Mouse (Mus musculus) embryonic facial prominence, embryonic 13.5 days (tissue): ENCODE data around the gene Tfrc. TPM values are rescaled to one million over a fixed set of nuclear protein-coding genes. Genes with fewer than 3 reads are reported as not detected.

Experiments
- ATAC-seq: fragments of 200-750 bp; cut with Nextera tagmentation; 2 replicates; pipeline ENCODE4 v1.8.0; 2017; ENCODE audit warnings: low read depth; ENCODE audit not compliant: insufficient number of reproducible peaks, insufficient read depth, low FRiP score, low TSS enrichment
- H3K27ac ChIP-seq: fragments of 300-500 bp; sonication (generic); 2 replicates; pipeline ENCODE4 v1.5.1; 2015; ENCODE audit warnings: moderate library complexity, mild to moderate bottlenecking, inconsistent platforms
- H3K27me3 ChIP-seq: fragments of 300-500 bp; sonication (generic); 2 replicates; pipeline ENCODE4 v1.6.1; 2015; ENCODE audit warnings: mild to moderate bottlenecking, inconsistent platforms
- H3K36me3 ChIP-seq: fragments of 300-500 bp; sonication (generic); 2 replicates; pipeline ENCODE4 v1.6.1; 2015; ENCODE audit warnings: mild to moderate bottlenecking, inconsistent platforms
- H3K4me1 ChIP-seq: fragments of 300-500 bp; sonication (generic); 2 replicates; pipeline ENCODE4 v1.6.1; 2015; ENCODE audit warnings: inconsistent platforms
- H3K4me2 ChIP-seq: fragments of 300-500 bp; sonication (generic); 2 replicates; pipeline ENCODE4 v1.6.1; 2015; ENCODE audit warnings: moderate library complexity, mild to moderate bottlenecking, inconsistent platforms
- H3K4me3 ChIP-seq: fragments of 300-500 bp; sonication (generic); 2 replicates; pipeline ENCODE4 v1.5.1; 2015; ENCODE audit warnings: mild to moderate bottlenecking, inconsistent platforms
- H3K9ac ChIP-seq: fragments of 300-500 bp; sonication (generic); 2 replicates; pipeline ENCODE4 v1.6.1; 2015; ENCODE audit warnings: mild to moderate bottlenecking, inconsistent platforms
- H3K9me3 ChIP-seq: fragments of 300-500 bp; sonication (generic); 2 replicates; pipeline ENCODE4 v1.6.1; 2016; ENCODE audit warnings: inconsistent platforms
- WGBS: fragments of 180-500 bp; shearing (Covaris S2); methylation state at CpG from one replicate; pipeline ENCODE4 v1.1.7; 2015; ENCODE audit warnings: mixed read lengths; 5-methylcytosine and 5-hydroxymethylcytosine counted together
- polyA plus RNA-seq: library from polyadenylated mRNA; unstranded; fragments of >200 nt; fragmentation: Nextera tagmentation; extraction: Ambion mirVana; gene quantifications from 2 replicates; pipeline ENCODE4 v1.2.1, GENCODE M21; 2015

Gene Tfrc
- polyA plus RNA-seq, 1 experiment from 2014 or later, result 20.8 TPM

DNA sequence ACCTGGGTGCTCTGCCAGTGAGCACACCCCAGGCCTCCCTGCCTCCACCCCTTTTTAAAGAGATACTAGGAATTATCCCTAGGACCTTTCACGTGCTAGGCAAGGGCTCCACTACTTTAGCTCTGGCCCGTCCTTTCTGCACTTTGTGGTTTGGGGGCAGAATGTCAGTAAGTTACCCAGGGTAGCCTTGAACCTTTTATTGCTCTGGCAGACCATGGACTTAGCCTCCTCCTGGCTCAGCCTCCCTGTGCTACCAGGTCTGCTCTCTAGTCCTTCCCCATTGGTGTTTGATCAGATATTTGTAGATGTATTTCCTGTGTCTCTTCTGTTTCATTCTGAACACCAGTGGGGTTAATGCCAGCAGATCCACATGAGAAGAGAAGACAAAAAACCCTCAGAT is 55.5 kb downstream of the Tfrc start:
- ATAC-seq, result no peak
- no peak overlapping the region for H3K27ac ChIP-seq
- no peaks in the 10 kb centered on the region for H3K9me3 ChIP-seq
- H3K4me1 ChIP-seq, result peaks cover 47% of the 10 kb centered on the region
- H3K36me3 ChIP-seq, result peaks cover 28% of the 10 kb centered on the region
- H3K4me3 ChIP-seq, result no peak overlapping the region
- WGBS, result 78% methylated on average over 2 of the region's 2 CpGs
- no peak overlapping the region for H3K4me2 ChIP-seq
- no peaks in the 10 kb centered on the region for H3K27me3 ChIP-seq
- no peak overlapping the region for H3K9ac ChIP-seq

GRCm38 (mm10) chr16:32665851-32666665 is 57.3 kb downstream of the Tfrc start:
- Histone ChIP-seq H3K27me3 (no peaks in the 10 kb centered on the region), H3K9ac (0 out of 2 replicates have a peak overlapping the region, but pooled peaks have one; percentile 11), H3K9me3 (no peaks in the 10 kb centered on the region), H3K4me2 (no peak overlapping the region), H3K4me3 (no peak overlapping the region), H3K36me3 (peaks cover 44% of the 10 kb centered on the region), H3K4me1 (peaks cover 29% of the 10 kb centered on the region), H3K27ac (peak overlapping the region; percentile 64)
- ATAC-seq, result no peak
- 72% methylated on average over 11 of the region's 11 CpGs for WGBS

GRCm38 (mm10) chr16:32666671-32667551 is 58.2 kb downstream of the Tfrc start:
- Histone ChIP-seq H3K9me3 (no peaks in the 10 kb centered on the region), H3K27me3 (no peaks in the 10 kb centered on the region), H3K4me2 (no peak overlapping the region), H3K9ac (no peak overlapping the region), H3K4me1 (peaks cover 20% of the 10 kb centered on the region), H3K27ac (peak overlapping the region; percentile 39; the same call in 1 of the 2 replicates), H3K4me3 (no peak overlapping the region), H3K36me3 (peaks cover 52% of the 10 kb centered on the region)
- WGBS, result 75% methylated on average over 9 of the region's 9 CpGs
- no peak for ATAC-seq

GRCm38 (mm10) chr16:32667552-32667872 is 58.8 kb downstream of the Tfrc start:
- Histone ChIP-seq H3K36me3 (peaks cover 58% of the 10 kb centered on the region), H3K9ac (no peak overlapping the region)
- ATAC-seq, result no peak

DNA sequence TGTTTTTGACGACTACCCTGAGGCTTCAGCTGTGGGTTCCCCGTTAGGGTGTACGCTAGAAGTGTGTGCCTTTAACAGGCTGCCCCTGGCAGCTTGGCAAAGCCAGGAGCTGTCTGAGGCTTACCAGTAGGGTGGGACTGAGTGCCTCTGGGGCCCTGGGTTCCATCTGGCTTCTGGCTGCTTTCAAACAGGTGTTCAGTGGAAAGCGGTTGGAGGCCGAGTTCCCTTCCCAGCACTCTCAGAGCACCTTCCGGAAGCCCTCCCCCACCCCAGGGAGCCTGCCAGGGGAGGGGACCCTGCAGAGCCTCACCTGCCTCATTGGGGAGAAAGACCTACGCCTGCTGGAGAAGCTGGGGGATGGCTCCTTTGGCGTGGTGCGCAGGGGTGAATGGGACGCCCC is 59.3 kb downstream of the Tfrc start:
- 58% methylated on average over 10 of the region's 10 CpGs for WGBS
- H3K9me3 ChIP-seq, result no peaks in the 10 kb centered on the region
- H3K9ac ChIP-seq, result 0 out of 2 replicates have a peak overlapping the region, but pooled peaks have one; percentile 27
- H3K4me2 ChIP-seq, result no peak overlapping the region
- no peak overlapping the region for H3K27ac ChIP-seq
- no peak overlapping the region for H3K4me3 ChIP-seq
- peaks cover 21% of the 10 kb centered on the region for H3K4me1 ChIP-seq
- H3K36me3 ChIP-seq, result peaks cover 63% of the 10 kb centered on the region
- H3K27me3 ChIP-seq, result no peaks in the 10 kb centered on the region
- no peak for ATAC-seq

More at GRCm38 (mm10) chr16:32667552-32667872, 58.8 kb downstream of the Tfrc start:
- no peak overlapping the region for H3K4me2 ChIP-seq
- H3K9me3 ChIP-seq, result no peaks in the 10 kb centered on the region
- no peaks in the 10 kb centered on the region for H3K27me3 ChIP-seq
- H3K27ac ChIP-seq, result peak overlapping the region; percentile 3; the same call in 1 of the 2 replicates
- H3K4me1 ChIP-seq, result peaks cover 18% of the 10 kb centered on the region
- 74% methylated on average over 3 of the region's 3 CpGs for WGBS
- no peak overlapping the region for H3K4me3 ChIP-seq

DNA sequence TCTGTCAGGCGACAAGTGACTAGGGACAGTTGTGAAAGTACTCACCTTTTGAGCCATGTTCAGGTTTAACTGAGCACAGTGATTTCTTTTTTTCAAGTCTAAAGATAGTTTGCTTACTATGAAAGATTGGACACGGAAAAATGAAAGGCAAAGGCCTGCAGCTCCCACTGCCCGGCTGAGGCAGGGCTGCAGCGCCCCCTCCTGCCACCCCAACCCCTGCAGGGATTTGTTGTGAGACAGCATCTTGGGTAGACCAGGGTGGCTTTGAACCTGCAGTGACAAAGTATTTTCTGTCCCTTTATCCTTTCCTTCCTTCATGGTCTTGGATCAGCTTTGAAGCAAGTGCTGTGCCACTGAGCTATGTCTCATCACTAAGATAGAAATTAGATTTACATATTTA is 59.8 kb downstream of the Tfrc start:
- Histone ChIP-seq H3K4me3 (no peak overlapping the region), H3K9ac (no peak overlapping the region), H3K36me3 (peaks cover 67% of the 10 kb centered on the region), H3K9me3 (no peaks in the 10 kb centered on the region), H3K27ac (no peak overlapping the region), H3K4me2 (no peak overlapping the region), H3K27me3 (no peaks in the 10 kb centered on the region), H3K4me1 (peaks cover 18% of the 10 kb centered on the region)
- WGBS, result 68% methylated on average over 4 of the region's 4 CpGs
- no peak for ATAC-seq

- 89% methylated on average over 10 of the region's 10 CpGs for WGBS
Measured at GRCm38 (mm10) chr16:32669243-32669642, 60.5 kb downstream of the Tfrc start.

DNA sequence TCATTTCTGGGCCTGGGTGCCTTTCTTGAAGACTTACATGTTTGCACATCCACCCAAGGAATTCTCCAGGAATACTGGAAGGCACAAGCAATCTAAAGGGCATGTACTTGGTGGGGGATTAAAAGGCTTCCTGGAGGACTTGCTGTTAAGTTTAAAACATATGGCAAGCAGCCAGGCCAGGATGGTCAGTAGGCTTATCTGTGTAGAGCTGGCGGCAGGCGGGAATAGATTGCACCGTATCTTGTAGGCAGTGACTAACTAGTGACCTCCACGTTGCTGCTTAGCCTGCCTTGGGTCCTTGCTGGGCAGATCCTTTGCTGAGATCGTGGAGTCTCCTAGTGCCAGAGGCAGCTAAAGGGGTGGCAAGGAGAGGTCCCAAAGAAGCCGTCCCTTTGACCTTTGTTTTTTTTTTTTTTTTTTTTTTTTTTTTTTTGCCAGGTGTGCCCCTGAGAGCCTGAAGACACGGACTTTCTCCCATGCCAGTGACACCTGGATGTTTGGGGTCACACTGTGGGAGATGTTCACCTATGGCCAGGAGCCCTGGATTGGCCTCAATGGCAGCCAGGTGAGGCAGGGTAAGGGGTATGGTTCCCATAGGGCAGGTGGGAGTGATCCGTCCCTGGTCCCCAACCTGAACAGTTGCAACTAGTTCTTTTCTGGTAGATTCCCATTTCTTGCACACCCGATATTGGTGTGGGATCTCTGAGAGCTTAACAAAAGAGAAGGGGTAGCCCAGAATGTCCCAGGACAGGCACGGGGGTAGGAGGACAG is 61.8 kb downstream of the Tfrc start:
- H3K9me3 ChIP-seq, result no peaks in the 10 kb centered on the region
- H3K27ac ChIP-seq, result no peak overlapping the region
- no peak overlapping the region for H3K4me3 ChIP-seq
- WGBS, result 87% methylated on average over 10 of the region's 10 CpGs
- H3K4me1 ChIP-seq, result peaks cover 17% of the 10 kb centered on the region; the same call in 1 of the 2 replicates
- H3K4me2 ChIP-seq, result no peak overlapping the region
- peaks cover 77% of the 10 kb centered on the region for H3K36me3 ChIP-seq
- no peak for ATAC-seq
- H3K9ac ChIP-seq, result no peak overlapping the region
- no peaks in the 10 kb centered on the region for H3K27me3 ChIP-seq

More at GRCm38 (mm10) chr16:32669243-32669642, 60.5 kb downstream of the Tfrc start:
- H3K9me3 ChIP-seq, result no peaks in the 10 kb centered on the region
- no peak overlapping the region for H3K9ac ChIP-seq
- H3K36me3 ChIP-seq, result peaks cover 68% of the 10 kb centered on the region
- ATAC-seq, result no peak
- peaks cover 17% of the 10 kb centered on the region; the same call in 1 of the 2 replicates for H3K4me1 ChIP-seq
- no peak overlapping the region for H3K4me3 ChIP-seq
- H3K27ac ChIP-seq, result no peak overlapping the region
- no peak overlapping the region for H3K4me2 ChIP-seq
- no peaks in the 10 kb centered on the region for H3K27me3 ChIP-seq

GRCm38 (mm10) chr16:32671206-32671887 is 62.6 kb downstream of the Tfrc start:
- peaks cover 17% of the 10 kb centered on the region; the same call in 1 of the 2 replicates for H3K4me1 ChIP-seq
- no peaks in the 10 kb centered on the region for H3K27me3 ChIP-seq
- 82% methylated on average over 13 of the region's 13 CpGs for WGBS
- no peak overlapping the region for H3K9ac ChIP-seq
- no peaks in the 10 kb centered on the region for H3K9me3 ChIP-seq
- no peak overlapping the region for H3K4me3 ChIP-seq
- no peak overlapping the region for H3K27ac ChIP-seq
- no peak overlapping the region for H3K4me2 ChIP-seq
- H3K36me3 ChIP-seq, result peaks cover 78% of the 10 kb centered on the region
- no peak for ATAC-seq

DNA sequence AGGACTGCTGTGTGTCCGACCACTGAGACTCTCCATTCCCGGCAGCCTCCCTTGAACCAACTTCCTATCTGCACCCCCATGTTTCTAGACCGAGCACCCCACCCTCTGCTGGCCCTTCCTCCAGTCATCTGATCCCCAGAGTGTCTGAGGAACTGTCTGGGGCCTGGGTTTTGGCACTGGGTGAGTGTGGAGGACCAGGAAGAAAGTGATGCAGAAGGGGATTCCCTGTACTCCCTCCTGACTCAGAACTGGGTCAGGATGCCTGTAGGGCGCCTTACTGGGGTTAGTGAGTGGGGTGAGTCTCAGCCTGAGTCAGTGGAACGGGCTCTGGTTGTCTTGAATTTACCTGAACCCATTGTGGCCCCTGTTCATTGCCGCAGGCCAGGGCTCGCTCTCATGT is 63.5 kb downstream of the Tfrc start:
- peaks cover 87% of the 10 kb centered on the region for H3K36me3 ChIP-seq
- no peaks in the 10 kb centered on the region for H3K9me3 ChIP-seq
- 0 out of 2 replicates have a peak, but pooled peaks cover 17% of the 10 kb centered on the region for H3K4me1 ChIP-seq
- no peak overlapping the region for H3K27ac ChIP-seq
- H3K4me2 ChIP-seq, result no peak overlapping the region
- no peak overlapping the region for H3K4me3 ChIP-seq
- H3K27me3 ChIP-seq, result no peaks in the 10 kb centered on the region
- WGBS, result 82% methylated on average over 7 of the region's 7 CpGs
- ATAC-seq, result no peak
- H3K9ac ChIP-seq, result no peak overlapping the region
